Mouse (Mus musculus) thymus, adult 2 months (tissue): ENCODE results near the gene Spem1.
"Not testable (repeated sequence)": the region's sequence is repeated elsewhere in the genome, so short reads cannot be mapped to it uniquely, and the experiment has no call there.

Source experiments
- CTCF ChIP-seq: fragments of 200-500 bp; IDR thresholded peaks from 2 replicates; pipeline ENCODE4 v1.5.1; 2012; ENCODE audit warnings: mild to moderate bottlenecking, control low read depth, low read length, moderate library complexity, borderline replicate concordance; ENCODE audit not compliant: control insufficient read depth, poor library complexity, insufficient read depth; ENCODE audit errors: extremely low read depth
- POLR2A ChIP-seq: fragments of 200-500 bp; IDR thresholded peaks from 2 replicates; pipeline ENCODE4 v1.6.1; 2012; ENCODE audit warnings: mild to moderate bottlenecking, low read length, control low read depth, moderate library complexity; ENCODE audit not compliant: control insufficient read depth, poor library complexity, insufficient read depth; ENCODE audit errors: extremely low read depth

DNA sequence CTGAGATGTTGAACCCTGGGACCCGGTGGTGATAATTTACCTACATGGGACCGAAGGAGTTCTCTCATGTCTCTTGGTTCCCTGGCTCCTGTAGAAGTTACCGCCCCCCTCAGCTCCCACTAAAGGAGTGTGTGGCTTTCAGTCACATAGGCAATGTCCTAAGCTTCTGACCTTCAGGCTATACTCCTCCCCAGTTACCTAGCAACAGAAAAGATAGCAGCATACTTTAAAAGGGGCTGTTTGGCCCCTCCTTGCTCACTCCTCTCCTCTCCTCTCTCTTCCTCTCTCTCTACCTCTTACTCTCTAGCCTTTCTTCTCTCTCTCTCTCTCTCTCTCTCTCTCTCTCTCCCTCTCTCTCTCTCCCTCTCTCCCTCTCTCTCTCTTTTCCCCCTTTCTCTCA, 41.7 kb upstream of the Spem1 start:
- not testable (repeated sequence) for TF ChIP-seq CTCF, POLR2A
